Mouse (Mus musculus) bone marrow macrophage, adult 2 months (primary cell): ENCODE measurements at regions not wholly inside any gene's neighbourhood (a gene's known extent, or its start where the extent isn't known, plus 50 kb on each side); places are given as distances from the start of the nearest gene placed in this dataset.

Experiments
- H3K27ac ChIP-seq: 2 replicates; pipeline ENCODE4 v1.5.1; 2012; ENCODE audit warnings: low read depth, low read length; ENCODE audit not compliant: insufficient read depth
- H3K4me1 ChIP-seq: 2 replicates; pipeline ENCODE4 v1.6.1; 2012; ENCODE audit warnings: low read length; ENCODE audit not compliant: control insufficient read depth, insufficient read depth
- H3K4me3 ChIP-seq: 2 replicates; pipeline ENCODE4 v1.5.1; 2012; ENCODE audit warnings: mild to moderate bottlenecking, low read length, moderate library complexity; ENCODE audit not compliant: insufficient read depth
- CTCF ChIP-seq: IDR thresholded peaks from 2 replicates; pipeline ENCODE4 v1.5.1; 2012; ENCODE audit warnings: low read depth, mild to moderate bottlenecking, low read length, moderate library complexity
- POLR2A ChIP-seq: IDR thresholded peaks from 2 replicates; pipeline ENCODE4 v1.6.1; 2012; ENCODE audit warnings: mild to moderate bottlenecking, low read depth, low read length, borderline replicate concordance

DNA sequence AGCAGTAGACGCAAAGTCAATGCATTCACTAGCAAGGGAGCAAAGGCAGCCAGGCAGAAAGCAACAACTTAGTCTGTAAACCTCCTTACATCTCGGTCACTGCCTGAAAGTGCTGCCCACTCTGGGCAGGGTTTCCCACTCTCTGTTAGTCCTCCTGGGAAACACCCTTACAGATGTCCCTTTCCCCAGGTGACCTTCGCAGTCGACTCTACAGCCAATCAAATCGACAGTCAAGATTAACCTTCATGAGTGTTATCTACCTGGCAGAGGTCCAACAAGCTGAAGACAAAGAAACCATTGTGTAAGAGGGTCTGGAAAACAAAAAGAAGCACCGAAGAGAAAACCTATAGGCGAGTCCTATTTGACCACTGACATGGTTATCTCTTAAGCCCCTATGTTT lies 229.0 kb downstream of the Dact1 start:
- H3K4me3 ChIP-seq, result no peak overlapping the region
- TF ChIP-seq POLR2A, result no peak
- TF ChIP-seq CTCF, result no peak
- peaks cover 25% of the 10 kb centered on the region for H3K4me1 ChIP-seq
- H3K27ac ChIP-seq, result no peak overlapping the region

DNA sequence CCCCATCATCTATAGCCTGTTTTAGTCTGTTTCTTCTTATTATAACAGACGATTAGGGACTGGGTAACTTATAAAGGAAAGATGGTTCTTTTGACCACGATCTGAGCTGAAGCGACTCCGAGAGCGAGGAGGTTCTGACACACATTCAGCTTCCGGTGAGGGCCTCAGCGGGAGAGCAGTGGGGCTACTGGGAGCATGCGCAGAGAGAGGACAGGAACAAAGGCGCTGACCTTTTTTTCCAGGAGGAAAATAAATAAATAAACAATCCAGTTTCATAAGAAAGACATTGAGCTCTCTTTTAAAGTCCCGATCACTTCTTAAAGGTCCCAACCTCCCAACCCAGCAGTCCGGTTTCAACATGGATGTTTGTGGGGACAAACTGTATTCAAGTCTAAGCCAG lies 230.6 kb downstream of the Dact1 start:
- H3K4me1 ChIP-seq, result peaks cover 24% of the 10 kb centered on the region
- H3K27ac ChIP-seq, result no peak overlapping the region

DNA sequence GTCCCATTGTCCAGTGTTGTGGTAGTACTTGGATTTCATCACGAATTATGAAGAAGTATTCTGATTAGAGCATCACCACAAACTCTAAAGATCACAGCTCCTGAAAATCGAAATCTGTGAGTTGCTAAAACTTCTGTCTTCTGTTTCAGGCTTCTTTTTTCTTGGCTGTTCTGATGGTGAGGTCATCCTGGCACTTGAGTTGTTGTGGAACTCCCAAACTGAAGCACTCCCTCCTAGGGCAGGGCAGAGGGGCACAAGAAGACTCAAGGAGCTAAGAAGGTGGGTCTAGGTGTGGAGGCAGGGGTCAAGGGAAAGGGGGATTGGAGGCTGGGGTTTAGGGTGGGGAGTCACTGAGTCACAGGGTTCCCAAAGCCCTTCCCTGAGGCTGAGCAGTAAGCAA lies 232.3 kb downstream of the Dact1 start:
- Histone ChIP-seq H3K27ac (no peak overlapping the region), H3K4me3 (no peak overlapping the region), H3K4me1 (peaks cover 23% of the 10 kb centered on the region)
- TF ChIP-seq CTCF (no peak), POLR2A (no peak)

More for the DNA sequence above, 230.6 kb downstream of the Dact1 start:
- TF ChIP-seq CTCF, result no peak
- TF ChIP-seq POLR2A, result no peak
- H3K4me3 ChIP-seq, result no peak overlapping the region

DNA sequence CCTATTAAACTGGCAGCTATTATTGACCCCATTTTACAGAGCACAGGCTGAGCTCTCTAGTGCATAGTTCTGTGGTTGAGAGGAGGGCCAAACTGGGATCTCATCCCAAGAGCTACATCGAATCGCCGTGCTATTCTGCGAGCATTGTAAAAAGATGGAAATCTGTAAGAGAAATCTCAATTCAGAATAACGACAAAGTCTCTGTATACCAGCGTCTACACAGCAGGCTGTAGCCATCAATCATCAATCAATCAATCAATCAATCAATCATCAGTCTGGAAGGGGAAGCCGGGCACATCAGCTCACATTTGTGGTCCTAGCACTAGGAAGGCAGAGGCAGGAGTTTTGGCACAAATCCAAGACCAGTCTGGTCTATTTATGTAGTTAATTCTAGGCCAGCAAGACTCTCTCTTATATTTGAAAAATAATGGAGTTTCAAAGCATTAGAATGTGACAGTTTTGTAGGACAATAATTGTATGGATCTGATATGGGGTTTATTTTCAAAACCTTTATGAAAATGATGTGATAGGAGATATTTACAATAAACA lies 234.0 kb downstream of the Dact1 start:
- TF ChIP-seq POLR2A (no peak), CTCF (no peak)
- H3K4me3 ChIP-seq, result no peak overlapping the region
- H3K27ac ChIP-seq, result peak overlapping the region; percentile 70
- peaks cover 28% of the 10 kb centered on the region for H3K4me1 ChIP-seq

DNA sequence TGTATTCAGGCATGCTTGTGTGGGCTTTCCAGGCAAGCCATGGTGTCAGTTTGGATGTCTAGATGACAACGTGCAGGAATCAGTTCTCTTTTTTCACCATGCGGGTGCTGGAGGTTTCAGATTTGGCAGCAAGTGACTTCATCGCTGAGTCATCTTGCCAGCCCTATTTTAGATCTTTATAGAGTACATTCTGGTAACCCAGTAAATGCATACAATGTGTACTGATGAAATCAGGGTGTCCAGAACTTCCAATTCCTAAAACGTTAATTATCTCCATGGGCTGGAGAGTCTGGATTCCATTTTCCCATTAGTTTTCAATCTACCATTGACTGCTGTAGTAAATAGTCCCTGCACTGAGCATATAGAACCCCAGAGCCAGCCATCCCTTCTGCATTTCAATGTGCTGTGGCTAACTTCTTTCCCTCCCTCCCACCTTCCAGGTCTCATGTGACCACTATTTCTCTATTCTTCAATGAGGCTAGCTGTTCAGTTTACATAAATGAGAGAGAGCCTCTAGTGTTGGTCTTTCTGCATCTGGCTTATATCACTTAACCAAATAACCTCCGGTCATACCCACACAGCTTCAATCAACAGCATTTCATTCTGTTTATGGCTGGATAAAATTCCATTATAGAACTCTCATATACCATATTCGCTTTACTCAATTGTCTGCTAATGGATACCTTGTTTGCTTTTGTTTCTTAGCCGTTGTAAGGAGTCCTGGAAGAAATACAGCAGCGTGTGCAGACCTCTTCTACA lies 234.9 kb downstream of the Dact1 start:
- H3K27ac ChIP-seq, result peak overlapping the region; percentile 70
- no peak for TF ChIP-seq CTCF
- no peak for TF ChIP-seq POLR2A
- peaks cover 36% of the 10 kb centered on the region for H3K4me1 ChIP-seq
- no peak overlapping the region for H3K4me3 ChIP-seq

DNA sequence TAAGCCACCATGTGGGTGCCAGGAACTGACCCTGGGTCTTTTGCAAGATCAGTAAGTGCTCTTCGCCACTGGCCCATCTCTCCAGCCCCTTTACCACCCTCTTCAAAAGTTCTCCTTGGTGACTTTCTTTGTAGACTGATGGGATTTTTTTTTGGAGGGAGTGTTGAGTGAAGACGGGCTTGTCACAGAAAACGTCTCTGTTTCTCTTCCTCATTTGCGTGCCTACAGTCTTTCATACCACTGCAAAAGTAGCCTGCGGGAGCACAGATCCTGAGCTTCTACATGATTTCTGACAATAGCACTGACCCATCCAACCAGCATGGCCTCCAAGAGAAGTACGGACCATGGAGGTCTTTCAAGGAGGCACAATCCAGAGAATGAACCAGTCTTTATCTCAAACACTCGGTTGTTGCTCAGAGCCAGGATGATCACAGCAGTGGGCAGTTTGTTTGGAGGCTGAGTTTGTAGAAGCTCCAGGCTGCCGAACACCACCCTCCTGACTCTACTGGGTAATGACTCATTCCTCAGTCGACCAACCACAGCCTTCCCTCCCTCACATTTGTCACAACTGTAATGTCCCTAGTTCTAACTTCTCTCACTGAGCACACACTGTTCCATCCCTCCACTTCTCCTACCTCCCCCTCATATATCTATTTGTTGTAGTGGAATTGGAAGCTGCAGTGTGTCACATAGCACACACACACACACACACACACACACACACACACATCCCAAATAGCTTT lies 237.0 kb downstream of the Dact1 start:
- H3K27ac ChIP-seq, result peak overlapping the region; percentile 78
- TF ChIP-seq POLR2A, result no peak
- TF ChIP-seq CTCF, result no peak
- peaks cover 39% of the 10 kb centered on the region for H3K4me1 ChIP-seq
- peak overlapping the region; percentile 36 for H3K4me3 ChIP-seq

DNA sequence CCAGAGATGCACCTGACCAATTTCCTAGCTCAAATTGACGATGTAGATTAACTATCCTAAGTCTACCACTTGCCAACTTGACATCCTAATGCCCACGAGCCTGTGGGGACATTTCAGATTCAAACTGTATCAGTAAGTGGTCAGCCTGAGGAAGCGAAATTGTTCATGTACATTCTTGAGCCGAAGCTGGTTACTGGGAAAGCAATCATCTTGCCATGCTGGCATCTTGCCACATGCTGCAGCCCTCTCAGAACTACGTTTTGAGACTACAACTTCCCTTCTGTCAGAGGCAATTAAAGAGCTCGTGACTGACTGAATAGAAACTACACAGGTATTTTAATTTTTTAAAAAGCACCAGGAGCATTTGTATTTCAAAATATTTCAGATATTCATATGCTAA lies 239.7 kb downstream of the Dact1 start:
- no peak overlapping the region for H3K4me3 ChIP-seq
- H3K27ac ChIP-seq, result no peak overlapping the region
- no peak for TF ChIP-seq POLR2A
- peaks cover 29% of the 10 kb centered on the region for H3K4me1 ChIP-seq

DNA sequence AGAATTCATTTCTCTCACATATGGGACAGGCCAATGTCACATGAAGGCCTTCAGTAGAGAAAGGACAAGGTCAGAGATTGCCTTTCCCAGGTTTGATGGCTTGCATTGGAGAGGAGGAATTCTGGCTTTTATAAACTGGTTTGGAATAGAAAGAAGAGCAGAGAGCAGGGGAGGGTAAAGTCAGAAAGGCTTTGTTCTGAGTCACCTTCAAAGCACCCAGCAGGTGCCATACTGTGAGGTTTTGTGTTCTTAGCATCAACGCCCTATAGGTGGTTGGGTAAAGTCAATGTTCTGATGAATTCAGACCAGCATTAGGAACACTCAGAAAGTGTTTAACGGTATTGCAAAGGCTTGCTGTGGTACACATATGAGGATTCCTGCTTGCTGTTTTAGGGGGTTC lies 244.5 kb downstream of the Dact1 start:
- Histone ChIP-seq H3K4me3 (no peak overlapping the region), H3K4me1 (peaks cover 5% of the 10 kb centered on the region), H3K27ac (no peak overlapping the region)
- TF ChIP-seq POLR2A (no peak), CTCF (no peak)

DNA sequence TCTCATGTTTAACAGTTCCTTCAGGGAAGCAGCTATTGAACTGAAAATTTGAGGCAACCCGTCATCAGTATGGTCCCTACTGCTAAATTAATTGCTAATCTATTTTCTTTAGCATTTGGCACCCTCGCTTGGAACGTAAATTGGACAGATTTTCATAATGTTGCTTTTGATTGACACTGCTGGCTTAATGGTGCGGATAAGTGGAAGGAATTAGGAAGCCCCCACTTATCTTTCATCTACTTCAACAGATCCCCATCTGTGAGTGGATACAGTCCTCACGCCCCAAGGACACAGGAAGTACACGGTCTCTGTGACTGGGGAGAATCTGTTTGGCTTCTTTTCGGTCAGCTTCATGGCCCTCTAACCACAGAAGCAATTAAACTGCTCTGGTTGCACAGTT lies 251.6 kb downstream of the Dact1 start:
- H3K27ac ChIP-seq, result no peak overlapping the region
- H3K4me1 ChIP-seq, result peaks cover 3% of the 10 kb centered on the region
- no peak overlapping the region for H3K4me3 ChIP-seq
- TF ChIP-seq POLR2A (no peak), CTCF (no peak)

DNA sequence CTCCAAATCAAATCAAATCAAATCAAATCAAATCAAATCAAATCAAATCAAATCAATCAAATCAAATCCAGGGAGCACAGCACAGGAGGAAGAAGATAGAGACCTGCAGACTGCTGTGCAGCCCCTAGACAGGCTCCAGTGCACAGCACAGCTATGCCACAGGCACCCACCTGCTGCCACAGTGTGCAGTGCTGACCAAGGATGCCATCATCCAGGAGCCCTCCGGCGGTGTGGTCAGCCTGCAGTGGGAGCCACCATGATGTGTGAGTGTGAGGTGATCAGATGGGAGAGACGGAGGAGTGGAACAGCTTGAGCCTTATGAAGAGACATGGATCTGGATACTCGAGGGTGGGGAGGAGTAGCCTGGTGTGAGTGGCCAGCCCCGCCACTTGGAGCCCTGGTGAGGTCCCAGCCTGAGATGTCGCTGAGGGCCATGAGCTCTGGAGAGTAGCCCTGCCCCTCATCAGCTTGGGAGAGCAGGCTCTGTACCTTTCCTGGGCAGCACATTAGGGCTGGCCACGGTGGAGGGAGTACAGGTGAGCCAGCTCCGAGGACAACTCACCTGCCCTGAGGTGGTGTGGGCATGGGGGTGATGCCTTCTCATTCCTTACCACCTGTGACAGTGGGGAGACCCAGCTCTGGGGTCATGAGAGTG lies 252.4 kb downstream of the Dact1 start:
- Histone ChIP-seq H3K4me1 (peaks cover 5% of the 10 kb centered on the region), H3K27ac (no peak overlapping the region), H3K4me3 (no peak overlapping the region)
- TF ChIP-seq POLR2A, result no peak
- no peak for TF ChIP-seq CTCF
